Mouse (Mus musculus): ENCODE measurements around the gene Pfn1. TPM values are rescaled to one million over a fixed set of nuclear protein-coding genes. Genes with fewer than 3 reads are reported as not detected.

Pfn1 gene
- polyA plus RNA-seq, 1 experiment: 630 TPM

GRCm38 (mm10) chr11:70667271-70668150 is 13.1 kb upstream of the Pfn1 start:
- TF ChIP-seq CTCF (IDR thresholded peaks at IDR 0.05; ENCODE audit: low read depth, low read length) (no peak), EP300 (IDR thresholded peaks at IDR 0.05; ENCODE audit: insufficient read depth, low read depth, low read length) (no peak), POLR2A (IDR thresholded peaks at IDR 0.05; ENCODE audit: insufficient read depth, low read length) (no peak)
- Histone ChIP-seq H3K9ac (ENCODE audit: low read depth, poor library complexity, severe bottlenecking) (peak overlapping the region; percentile 84), H3K27me3 (ENCODE audit: control insufficient read depth, insufficient read depth, low read length, poor library complexity, severe bottlenecking) (no peaks in the 10 kb centered on the region), H3K4me3 (ENCODE audit: low read depth, low read length) (peak overlapping the region; percentile 12; the same call in 1 of the 2 replicates), H3K27ac (ENCODE audit: insufficient read depth, low read length) (peak overlapping the region; percentile 28; the same call in 1 of the 2 replicates), H3K9me3 (replicated peaks; ENCODE audit: control insufficient read depth, insufficient read depth, low read length, poor library complexity, severe bottlenecking) (no peaks in the 10 kb centered on the region), H3K4me1 (ENCODE audit: control insufficient read depth, insufficient read depth, low read length) (peaks cover 2% of the 10 kb centered on the region), H3K36me3 (ENCODE audit: control insufficient read depth, insufficient read depth, low read length, poor library complexity, severe bottlenecking) (peaks cover 38% of the 10 kb centered on the region)

- TF ChIP-seq CTCF (IDR thresholded peaks at IDR 0.05; ENCODE audit: low read depth, low read length) (no peak), EP300 (IDR thresholded peaks at IDR 0.05; ENCODE audit: insufficient read depth, low read depth, low read length) (no peak), POLR2A (IDR thresholded peaks at IDR 0.05; ENCODE audit: insufficient read depth, low read length) (no peak)
- Histone ChIP-seq H3K27ac (ENCODE audit: insufficient read depth, low read length) (no peak overlapping the region), H3K9ac (ENCODE audit: low read depth, poor library complexity, severe bottlenecking) (0 out of 2 replicates have a peak overlapping the region, but pooled peaks have one; percentile 20), H3K36me3 (ENCODE audit: control insufficient read depth, insufficient read depth, low read length, poor library complexity, severe bottlenecking) (peaks cover 45% of the 10 kb centered on the region), H3K27me3 (ENCODE audit: control insufficient read depth, insufficient read depth, low read length, poor library complexity, severe bottlenecking) (no peaks in the 10 kb centered on the region), H3K9me3 (replicated peaks; ENCODE audit: control insufficient read depth, insufficient read depth, low read length, poor library complexity, severe bottlenecking) (no peaks in the 10 kb centered on the region), H3K4me3 (ENCODE audit: low read depth, low read length) (no peak overlapping the region), H3K4me1 (ENCODE audit: control insufficient read depth, insufficient read depth, low read length) (peaks cover 2% of the 10 kb centered on the region)
These were observed 12.2 kb upstream of the Pfn1 start for GRCm38 (mm10) chr11:70666687-70667086.

DNA sequence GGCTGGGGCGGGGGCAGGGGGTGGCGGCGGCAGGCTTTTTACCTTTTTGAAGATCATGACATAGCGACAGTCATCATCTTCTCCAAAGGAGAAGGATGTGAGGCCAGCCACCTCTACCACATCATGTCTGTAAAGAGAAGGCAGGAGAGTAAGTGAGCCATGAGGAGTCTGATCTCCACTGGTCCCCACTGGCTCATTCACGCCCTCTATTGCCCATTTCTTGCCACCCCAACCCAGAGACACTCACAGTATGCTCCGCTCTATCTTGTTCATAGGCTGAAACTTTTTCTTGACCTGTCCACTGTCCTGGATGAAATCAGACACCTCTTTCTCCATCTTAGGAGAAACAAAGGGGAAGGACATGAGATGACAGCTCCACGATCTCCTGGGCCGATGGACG is 10.3 kb upstream of the Pfn1 start:
- Histone ChIP-seq H3K9me3 (replicated peaks; ENCODE audit: control insufficient read depth, insufficient read depth, low read length, poor library complexity, severe bottlenecking) (no peaks in the 10 kb centered on the region), H3K27me3 (ENCODE audit: control insufficient read depth, insufficient read depth, low read length, poor library complexity, severe bottlenecking) (no peaks in the 10 kb centered on the region), H3K9ac (ENCODE audit: low read depth, poor library complexity, severe bottlenecking) (no peak overlapping the region), H3K36me3 (ENCODE audit: control insufficient read depth, insufficient read depth, low read length, poor library complexity, severe bottlenecking) (peaks cover 45% of the 10 kb centered on the region), H3K4me3 (ENCODE audit: low read depth, low read length) (no peak overlapping the region), H3K4me1 (ENCODE audit: control insufficient read depth, insufficient read depth, low read length) (no peaks in the 10 kb centered on the region), H3K27ac (ENCODE audit: insufficient read depth, low read length) (no peak overlapping the region)
- TF ChIP-seq EP300 (IDR thresholded peaks at IDR 0.05; ENCODE audit: insufficient read depth, low read depth, low read length): no peak
- peak; percentile 22 for TF ChIP-seq CTCF (IDR thresholded peaks at IDR 0.05; ENCODE audit: low read depth, low read length)

GRCm38 (mm10) chr11:70663957-70664356 is 9.5 kb upstream of the Pfn1 start:
- no peaks in the 10 kb centered on the region for H3K27me3 ChIP-seq (ENCODE audit: control insufficient read depth, insufficient read depth, low read length, poor library complexity, severe bottlenecking)
- TF ChIP-seq EP300 (IDR thresholded peaks at IDR 0.05; ENCODE audit: insufficient read depth, low read depth, low read length) (no peak), POLR2A (IDR thresholded peaks at IDR 0.05; ENCODE audit: insufficient read depth, low read length) (no peak), CTCF (IDR thresholded peaks at IDR 0.05; ENCODE audit: low read depth, low read length) (no peak)
- H3K4me1 ChIP-seq (ENCODE audit: control insufficient read depth, insufficient read depth, low read length): no peaks in the 10 kb centered on the region
- no peaks in the 10 kb centered on the region for H3K9me3 ChIP-seq (replicated peaks; ENCODE audit: control insufficient read depth, insufficient read depth, low read length, poor library complexity, severe bottlenecking)
- H3K4me3 ChIP-seq (ENCODE audit: low read depth, low read length): no peak overlapping the region
- H3K27ac ChIP-seq (ENCODE audit: insufficient read depth, low read length): no peak overlapping the region
- H3K9ac ChIP-seq (ENCODE audit: low read depth, poor library complexity, severe bottlenecking): no peak overlapping the region
- peaks cover 45% of the 10 kb centered on the region for H3K36me3 ChIP-seq (ENCODE audit: control insufficient read depth, insufficient read depth, low read length, poor library complexity, severe bottlenecking)

DNA sequence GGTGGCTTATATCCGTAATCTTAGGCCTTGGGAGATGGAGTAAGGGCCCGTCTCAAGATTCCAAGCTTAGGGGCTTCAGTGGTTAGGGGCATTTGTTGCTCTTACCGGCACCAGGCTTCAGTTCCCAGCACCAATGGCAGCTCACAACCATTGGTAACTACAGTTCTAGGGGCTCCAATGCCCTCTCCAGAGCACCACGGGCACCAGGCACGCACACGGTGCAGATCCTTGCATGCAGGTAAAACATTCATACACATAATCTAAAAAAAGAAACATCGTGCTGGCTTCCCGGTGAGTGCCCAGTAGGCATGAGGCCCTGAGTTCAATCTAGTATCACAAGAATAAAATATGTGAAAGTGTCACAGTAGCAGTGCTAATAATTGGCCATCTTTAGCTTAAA is 8.7 kb upstream of the Pfn1 start:
- Histone ChIP-seq H3K4me3 (ENCODE audit: low read depth, low read length) (no peak overlapping the region), H3K27me3 (ENCODE audit: control insufficient read depth, insufficient read depth, low read length, poor library complexity, severe bottlenecking) (no peaks in the 10 kb centered on the region), H3K9me3 (replicated peaks; ENCODE audit: control insufficient read depth, insufficient read depth, low read length, poor library complexity, severe bottlenecking) (no peaks in the 10 kb centered on the region), H3K36me3 (ENCODE audit: control insufficient read depth, insufficient read depth, low read length, poor library complexity, severe bottlenecking) (peaks cover 45% of the 10 kb centered on the region), H3K9ac (ENCODE audit: low read depth, poor library complexity, severe bottlenecking) (no peak overlapping the region), H3K27ac (ENCODE audit: insufficient read depth, low read length) (no peak overlapping the region), H3K4me1 (ENCODE audit: control insufficient read depth, insufficient read depth, low read length) (no peaks in the 10 kb centered on the region)
- TF ChIP-seq CTCF (IDR thresholded peaks at IDR 0.05; ENCODE audit: low read depth, low read length) (no peak), EP300 (IDR thresholded peaks at IDR 0.05; ENCODE audit: insufficient read depth, low read depth, low read length) (no peak), POLR2A (IDR thresholded peaks at IDR 0.05; ENCODE audit: insufficient read depth, low read length) (no peak)

- Histone ChIP-seq H3K36me3 (ENCODE audit: control insufficient read depth, insufficient read depth, low read length, poor library complexity, severe bottlenecking) (peaks cover 35% of the 10 kb centered on the region), H3K4me1 (ENCODE audit: control insufficient read depth, insufficient read depth, low read length) (no peaks in the 10 kb centered on the region), H3K9me3 (replicated peaks; ENCODE audit: control insufficient read depth, insufficient read depth, low read length, poor library complexity, severe bottlenecking) (no peaks in the 10 kb centered on the region), H3K27me3 (ENCODE audit: control insufficient read depth, insufficient read depth, low read length, poor library complexity, severe bottlenecking) (no peaks in the 10 kb centered on the region), H3K9ac (ENCODE audit: low read depth, poor library complexity, severe bottlenecking) (no peak overlapping the region), H3K4me3 (ENCODE audit: low read depth, low read length) (no peak overlapping the region), H3K27ac (ENCODE audit: insufficient read depth, low read length) (no peak overlapping the region)
- TF ChIP-seq EP300 (IDR thresholded peaks at IDR 0.05; ENCODE audit: insufficient read depth, low read depth, low read length) (no peak), POLR2A (IDR thresholded peaks at IDR 0.05; ENCODE audit: insufficient read depth, low read length) (no peak)
These were observed 6.1 kb upstream of the Pfn1 start for GRCm38 (mm10) chr11:70660571-70660970.

All from ES-Bruce4 (cell line).